ENCODE assay signal across 8 mouse cellular contexts in the genomic region with DNA sequence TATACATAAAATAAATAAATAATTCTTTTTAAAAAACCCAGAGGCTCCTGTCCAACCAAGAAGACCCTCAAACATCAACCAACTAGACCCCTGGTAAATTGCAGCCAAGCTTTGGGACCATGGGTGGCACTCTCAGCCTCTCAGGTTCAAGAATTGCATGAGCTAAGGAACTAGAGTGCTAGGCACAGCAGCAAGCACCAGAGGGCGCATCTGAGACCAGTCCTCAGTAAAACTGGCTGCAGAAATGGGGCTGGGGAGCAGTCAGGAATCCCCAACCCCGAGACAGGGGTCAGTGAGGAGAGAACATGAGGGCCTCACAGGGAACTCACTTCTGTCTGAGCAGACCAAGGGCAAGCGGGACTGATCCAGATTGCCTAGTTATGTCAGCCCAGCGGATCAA. TPM values are rescaled to one million over a fixed set of nuclear protein-coding genes. Genes with fewer than 3 reads are reported as not detected.
A peak's percentile ranks its signal among the peaks of the same experiment; 100 is the strongest.
DNase-seq lines count a peak whose midpoint lies in the region; ATAC-seq and TF ChIP-seq lines count a peak whose summit lies in the region.

No protein-coding gene starts in this region.

- WGBS in forebrain, embryonic 13.5 days = 14% methylated on average over 4 of the region's 4 CpGs
- WGBS in kidney, embryonic 15.5 days = 13% methylated on average over 4 of the region's 4 CpGs

- no peak overlapping the region for H3K27ac ChIP-seq in forebrain, embryonic 13.5 days
- H3K27ac ChIP-seq in kidney, embryonic 15.5 days = no peak overlapping the region

- peaks cover 10% of the 10 kb centered on the region for H3K4me1 ChIP-seq in forebrain, embryonic 13.5 days
- peaks cover 12% of the 10 kb centered on the region for H3K4me1 ChIP-seq in kidney, embryonic 15.5 days

- peak; percentile 78 for TF ChIP-seq CTCF in C2C12 (IDR thresholded peaks at IDR 0.05; ENCODE audit: control insufficient read depth, insufficient read depth, insufficient read length)

- H3K79me2 ChIP-seq in C2C12 (ENCODE audit: control insufficient read depth, insufficient read depth) = no peaks in the 10 kb centered on the region

- no peak overlapping the region for H3K9ac ChIP-seq in forebrain, embryonic 13.5 days
- no peak overlapping the region for H3K9ac ChIP-seq in kidney, embryonic 15.5 days

- no peaks in the 10 kb centered on the region for H3K36me3 ChIP-seq in C2C12 (ENCODE audit: control insufficient read depth, insufficient read depth)
- no peaks in the 10 kb centered on the region for H3K36me3 ChIP-seq in forebrain, embryonic 13.5 days (ENCODE audit: poor library complexity, severe bottlenecking)
- no peaks in the 10 kb centered on the region for H3K36me3 ChIP-seq in kidney, embryonic 15.5 days

- no peaks in the 10 kb centered on the region for H3K27me3 ChIP-seq in C2C12 (ENCODE audit: control insufficient read depth, insufficient read depth, insufficient read length)
- H3K27me3 ChIP-seq in forebrain, embryonic 13.5 days = peaks cover 24% of the 10 kb centered on the region
- peaks cover 38% of the 10 kb centered on the region for H3K27me3 ChIP-seq in kidney, embryonic 15.5 days

- no peaks in the 10 kb centered on the region for H3K9me3 ChIP-seq in forebrain, embryonic 13.5 days (replicated peaks)
- no peaks in the 10 kb centered on the region for H3K9me3 ChIP-seq in kidney, embryonic 15.5 days (replicated peaks)

- 0 out of 2 replicates have a peak, but pooled peaks have one; percentile 33 for ATAC-seq in forebrain, embryonic 13.5 days
- ATAC-seq in kidney, embryonic 15.5 days (replicated peaks; ENCODE audit: low FRiP score) = 0 out of 2 replicates have a peak, but pooled peaks have one; percentile 12

- no peak overlapping the region for H3K4me2 ChIP-seq in forebrain, embryonic 13.5 days
- H3K4me2 ChIP-seq in kidney, embryonic 15.5 days = no peak overlapping the region

- peak; percentile 43 for DNase-seq in 416B (ENCODE audit: low read depth)
- DNase-seq in brain, adult 2 months (ENCODE audit: low read depth, low spot score) = peak; percentile 79
- peak; percentile 30 to 33 for DNase-seq in lung, adult 18-20 months
- DNase-seq in right cerebral cortex, adult 2 months (ENCODE audit: low spot score in 2 of 2) = peak; percentile 78
- DNase-seq in yolk sac, embryonic 10.5 days (ENCODE audit: low spot score) = no peak

- H3K4me3 ChIP-seq in C2C12 (ENCODE audit: insufficient read depth, poor library complexity, severe bottlenecking) = no peak overlapping the region
- no peak overlapping the region for H3K4me3 ChIP-seq in forebrain, embryonic 13.5 days
- no peak overlapping the region for H3K4me3 ChIP-seq in kidney, embryonic 15.5 days (replicated peaks)

- H3ac ChIP-seq in C2C12 (ENCODE audit: control insufficient read depth, insufficient read length, low read depth) = no peak overlapping the region

- no peaks in the 10 kb centered on the region for H3K79me3 ChIP-seq in C2C12 (ENCODE audit: low read depth)

TF ChIP-seq in C2C12, 6 proteins besides CTCF, POLR2A, EP300 and RAD21:
- TF ChIP-seq MAX (IDR thresholded peaks at IDR 0.05) = no peak
- TF ChIP-seq FOSL1 (IDR thresholded peaks at IDR 0.05; ENCODE audit: insufficient read depth, low read length, poor library complexity, severe bottlenecking) = no peak
- TF ChIP-seq MYOG (IDR thresholded peaks at IDR 0.05; ENCODE audit: control insufficient read depth, extremely low read depth, insufficient read length) = no peak
- TF ChIP-seq MYOD1 (IDR thresholded peaks at IDR 0.05; ENCODE audit: control insufficient read depth, insufficient read length, low read depth) = no peak
- no peak for TF ChIP-seq USF1 (IDR thresholded peaks at IDR 0.05; ENCODE audit: low read depth)
- no peak for TF ChIP-seq CEBPB (IDR thresholded peaks at IDR 0.05; ENCODE audit: low read depth)

RNA-seq across cellular contexts. Expression of gene Ascl5, which starts 4.8 kb away (rescaled TPM):
- not detected for polyA plus RNA-seq in C2C12 (2012; fragmentation: generic; extraction: Trizol)
- polyA plus RNA-seq in forebrain, embryonic 13.5 days (2015; fragmentation: Nextera tagmentation; extraction: Ambion mirVana) = not detected in 2 replicates
- not detected in 2 replicates for polyA plus RNA-seq in kidney, embryonic 15.5 days (2015; fragmentation: Nextera tagmentation; extraction: Ambion mirVana)

RNA-seq across cellular contexts. Expression of gene Cacna1s, which starts 6.8 kb away (rescaled TPM):
- 0.23 TPM for polyA plus RNA-seq in C2C12 (2012; fragmentation: generic; extraction: Trizol)
- polyA plus RNA-seq in forebrain, embryonic 13.5 days (2015; fragmentation: Nextera tagmentation; extraction: Ambion mirVana) = 0.31 TPM in 1 of 2 replicates, not detected in the other
- 0.49 and 0.57 TPM in 2 replicates for polyA plus RNA-seq in kidney, embryonic 15.5 days (2015; fragmentation: Nextera tagmentation; extraction: Ambion mirVana)

RNA-seq across cellular contexts. Expression of gene Tmem9, which starts 37.8 kb away (rescaled TPM):
- 60.3 TPM for polyA plus RNA-seq in C2C12 (2012; fragmentation: generic; extraction: Trizol)
- 130 and 149 TPM in 2 replicates for polyA plus RNA-seq in forebrain, embryonic 13.5 days (2015; fragmentation: Nextera tagmentation; extraction: Ambion mirVana)
- polyA plus RNA-seq in kidney, embryonic 15.5 days (2015; fragmentation: Nextera tagmentation; extraction: Ambion mirVana) = 206 and 224 TPM in 2 replicates

RNA-seq across cellular contexts. Expression of gene Igfn1, which starts 39.6 kb away (rescaled TPM):
- 0.06 TPM for polyA plus RNA-seq in C2C12 (2012; fragmentation: generic; extraction: Trizol)
- not detected in 2 replicates for polyA plus RNA-seq in forebrain, embryonic 13.5 days (2015; fragmentation: Nextera tagmentation; extraction: Ambion mirVana)
- 0.12 and 0.14 TPM in 2 replicates for polyA plus RNA-seq in kidney, embryonic 15.5 days (2015; fragmentation: Nextera tagmentation; extraction: Ambion mirVana)
